Mouse (Mus musculus) R1 (cell line): ENCODE results near the gene Myzap.
A peak's percentile ranks its signal among the peaks of the same experiment; 100 is the strongest.

Source experiments
- DNase-seq: peaks from one replicate; pipeline ENCODE4 v3.0.0-alpha.2; 2018; ENCODE audit warnings: low read depth, low spot score

Myzap gene

GRCm38 (mm10) chr9:71544831-71545230, 47.3 kb downstream of the Myzap start:
- DNase-seq: no peak

- peak; percentile 72 for DNase-seq
Measured at GRCm38 (mm10) chr9:71543443-71544222, 48.5 kb downstream of the Myzap start.

DNA sequence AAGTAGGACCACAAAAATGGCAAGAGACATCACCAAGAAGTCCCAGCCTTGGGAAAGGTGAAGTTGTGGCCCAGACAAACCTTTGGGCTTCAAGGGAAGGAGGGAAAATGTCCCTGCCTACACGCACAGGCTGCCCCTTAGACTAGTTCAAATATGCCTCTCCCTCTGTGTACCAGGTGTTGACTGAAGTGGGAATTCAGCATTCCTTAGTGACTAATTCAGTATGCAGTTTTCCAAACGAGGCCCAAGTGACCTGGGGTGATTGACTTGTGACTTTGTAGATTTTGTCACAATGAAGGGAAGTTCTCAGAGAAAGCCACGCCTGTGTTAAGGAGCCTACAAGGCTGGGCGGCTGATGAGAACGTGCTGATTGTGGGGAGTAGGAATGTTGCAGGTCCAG, 49.9 kb downstream of the Myzap start:
- no peak for DNase-seq

DNA sequence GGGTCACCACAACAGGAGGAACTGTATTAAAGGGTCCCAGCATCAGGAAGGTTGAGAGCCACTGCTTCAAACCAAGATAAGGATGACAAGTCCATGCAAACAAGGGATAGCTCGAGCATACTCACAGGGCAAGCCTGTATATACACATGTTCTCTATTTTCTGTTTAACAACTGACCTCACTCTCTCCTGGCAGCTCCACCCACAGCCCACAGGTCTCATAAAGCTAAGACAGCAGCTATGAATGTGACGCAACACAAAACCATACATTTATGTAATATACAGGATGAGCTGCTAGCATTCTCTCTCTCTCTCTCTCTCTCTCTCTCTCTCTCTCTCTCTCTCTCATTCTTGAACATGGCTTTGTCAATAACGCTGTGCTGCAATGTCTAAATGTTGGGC, 51.4 kb downstream of the Myzap start:
- no peak for DNase-seq

- no peak for DNase-seq
Measured at GRCm38 (mm10) chr9:71535730-71536129, 56.4 kb downstream of the Myzap start.

- no peak for DNase-seq
Measured at GRCm38 (mm10) chr9:71535036-71535435, 57.1 kb downstream of the Myzap start.

- DNase-seq: peak; percentile 65
Measured at GRCm38 (mm10) chr9:71529960-71530359, 62.2 kb downstream of the Myzap start.

DNA sequence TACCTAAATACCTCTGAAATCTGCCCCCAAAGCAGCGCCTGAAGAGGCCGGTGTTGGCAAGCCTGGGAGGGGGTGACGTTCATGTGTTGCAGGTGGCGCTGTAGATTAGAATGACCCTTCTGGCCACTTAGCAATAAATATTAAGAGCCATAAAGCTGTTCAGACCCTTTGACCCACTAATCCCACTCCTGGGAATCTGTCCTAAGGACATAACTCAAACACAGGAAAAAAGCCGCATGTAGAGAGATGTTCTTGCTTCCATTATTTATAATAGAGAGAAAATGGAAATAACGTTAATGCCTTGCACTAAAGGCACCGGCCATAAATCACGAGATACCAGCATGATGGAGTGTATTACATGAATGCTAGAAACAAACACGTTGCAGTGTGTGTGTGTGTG, 64.7 kb downstream of the Myzap start:
- no peak for DNase-seq

GRCm38 (mm10) chr9:71523901-71524300, 68.3 kb downstream of the Myzap start:
- no peak for DNase-seq

DNA sequence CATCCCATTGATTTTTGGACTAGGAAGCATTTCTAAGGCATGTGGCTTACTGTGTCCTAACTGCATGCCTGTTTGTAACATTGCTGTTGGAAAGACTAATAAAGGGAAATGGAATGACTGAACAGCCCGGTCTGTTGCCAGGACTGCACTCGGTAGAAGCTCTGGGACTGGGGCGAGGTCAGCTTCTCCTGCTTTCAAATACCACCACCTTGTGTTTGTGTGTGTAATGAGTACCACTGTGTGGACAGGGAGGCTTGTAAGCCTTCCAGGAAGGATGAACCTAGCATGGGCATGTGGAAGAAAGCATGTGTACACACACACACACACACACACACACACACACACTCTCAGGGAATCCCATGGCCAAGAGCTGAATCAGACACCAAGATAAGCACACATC, 72.3 kb downstream of the Myzap start:
- no peak for DNase-seq

- no peak for DNase-seq
Measured at GRCm38 (mm10) chr9:71517487-71517886, 74.7 kb downstream of the Myzap start.

DNA sequence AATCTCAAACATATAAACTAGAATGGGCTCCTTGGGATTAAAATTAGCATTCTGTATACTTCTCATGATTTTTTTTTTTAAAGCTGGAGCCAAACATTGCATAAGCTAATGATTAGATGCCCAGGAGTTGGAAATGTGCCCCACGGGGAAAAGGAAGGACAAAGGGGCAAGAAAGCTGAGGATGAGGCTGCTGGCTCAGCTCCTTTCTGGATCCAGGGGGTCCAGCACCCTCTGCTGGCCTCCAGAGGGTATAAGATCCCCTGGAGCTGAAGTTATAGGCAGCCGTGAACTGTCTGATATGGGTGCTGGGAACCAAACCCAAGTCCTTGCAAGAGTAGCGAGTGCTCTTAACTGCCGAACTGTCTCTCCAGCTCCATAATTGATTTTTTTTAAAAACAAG, 76.3 kb downstream of the Myzap start:
- peak; percentile 59 for DNase-seq

DNA sequence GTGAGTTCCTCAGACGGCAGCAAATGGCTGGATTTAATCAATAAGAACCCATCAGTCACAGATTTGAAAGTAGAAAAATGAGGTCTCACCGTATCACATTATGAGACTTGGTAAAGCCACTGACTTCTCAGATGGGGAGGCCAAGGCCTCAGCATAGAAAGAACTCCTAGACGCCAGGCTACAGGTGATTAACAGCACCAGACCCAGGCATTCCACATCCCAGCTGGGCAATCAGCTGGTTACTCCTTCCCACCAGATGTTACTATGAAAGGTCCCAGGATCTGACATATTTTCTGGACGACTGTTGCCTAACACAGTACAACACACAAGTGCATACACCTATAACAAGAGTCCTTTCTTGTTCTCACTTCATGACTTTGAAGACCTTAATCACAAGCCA, 78.6 kb downstream of the Myzap start:
- no peak for DNase-seq

- DNase-seq: no peak
Measured at GRCm38 (mm10) chr9:71512899-71513298, 79.3 kb downstream of the Myzap start.

DNA sequence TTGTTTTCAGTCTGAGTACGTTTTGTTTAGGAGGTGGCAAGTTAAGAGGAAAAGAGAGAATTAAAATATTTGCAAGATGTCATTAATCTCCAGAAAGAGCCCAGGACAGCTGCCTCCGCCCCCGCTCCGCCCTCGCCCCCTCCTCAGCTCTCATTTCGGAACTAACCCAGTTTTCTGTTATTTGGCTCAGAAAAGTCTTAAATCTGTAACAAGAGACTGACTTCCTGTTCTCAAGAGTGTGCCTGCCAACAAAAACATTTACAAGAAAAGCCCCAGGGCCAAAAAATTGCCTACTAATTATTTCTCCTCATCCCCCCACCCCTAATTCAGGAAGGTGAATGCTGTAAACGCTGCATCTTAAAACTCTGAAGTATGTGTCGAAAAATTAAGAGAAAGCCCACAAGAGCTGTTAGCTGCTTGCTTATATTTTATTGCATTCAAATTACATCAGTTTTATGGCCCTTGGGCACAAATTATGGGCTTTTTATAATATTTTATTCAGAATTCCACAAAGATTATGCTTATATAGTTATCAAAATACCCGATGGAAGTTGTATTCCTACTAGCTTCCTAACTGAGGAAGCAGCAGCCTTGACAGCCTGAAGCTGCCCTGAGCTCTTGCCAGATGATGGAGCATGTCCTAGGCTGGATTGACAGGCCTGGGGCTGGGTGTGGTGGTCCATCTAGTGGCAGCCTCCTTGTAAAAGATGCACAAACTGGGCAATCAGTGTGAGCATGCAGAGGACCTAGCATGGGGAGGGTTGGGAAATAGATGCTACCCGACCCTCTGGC, 93.6 kb downstream of the Myzap start:
- no peak for DNase-seq

GRCm38 (mm10) chr9:71496637-71497036, 95.5 kb downstream of the Myzap start:
- no peak for DNase-seq

GRCm38 (mm10) chr9:71493771-71494170, 98.4 kb downstream of the Myzap start:
- DNase-seq: peak; percentile 87

- peak; percentile 86 for DNase-seq
Measured at GRCm38 (mm10) chr9:71492296-71493025, 99.7 kb downstream of the Myzap start.

DNA sequence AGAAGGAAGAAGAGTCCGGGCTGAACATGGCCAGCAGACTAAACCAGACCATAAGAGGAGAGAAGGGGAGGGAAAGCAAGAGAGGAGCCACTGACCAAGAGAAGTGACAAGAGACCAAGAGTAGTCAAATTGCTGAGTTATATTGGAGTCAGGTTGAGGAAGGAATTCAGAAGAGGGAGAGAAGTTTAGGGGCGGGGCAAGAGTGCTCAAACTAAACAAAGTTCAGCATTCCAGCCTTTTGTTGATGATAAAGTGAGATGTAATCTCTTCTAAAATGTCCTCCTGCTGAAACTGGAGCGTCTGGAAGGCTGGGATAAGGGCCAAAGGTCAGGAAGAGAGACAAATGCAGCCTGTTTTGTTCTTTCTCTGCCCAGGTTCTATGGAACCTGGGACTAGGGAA, 102.1 kb downstream of the Myzap start:
- peak; percentile 89 for DNase-seq

GRCm38 (mm10) chr9:71486127-71486526, 106.0 kb downstream of the Myzap start:
- no peak for DNase-seq

- DNase-seq: peak; percentile 96
Measured at GRCm38 (mm10) chr9:71485475-71486094, 106.6 kb downstream of the Myzap start, which contains the start of gene Polr2m. Polr2m (minus strand) TSS chr9:71485935.
